Mouse (Mus musculus) spleen, adult 2 months (tissue): Measurements from ENCODE around the gene Tmem29.

Source experiments
- CTCF ChIP-seq: fragments of 200-500 bp; IDR thresholded peaks from 2 replicates; pipeline ENCODE4 v1.5.1; 2011; ENCODE audit warnings: mild to moderate bottlenecking, inconsistent platforms; ENCODE audit not compliant: insufficient read depth, insufficient read length, insufficient replicate concordance; ENCODE audit errors: extremely low read depth
- POLR2A ChIP-seq: fragments of 200-500 bp; IDR thresholded peaks from 2 replicates; pipeline ENCODE4 v1.6.1; 2011; ENCODE audit warnings: low read depth, low read length, inconsistent platforms

GRCm38 (mm10) chrX:150460143-150460542 lies 1.2 kb upstream of the Tmem29 start:
- TF ChIP-seq CTCF = no peak
- TF ChIP-seq POLR2A = no peak
